Mouse (Mus musculus) monocyte, adult 5-6 weeks (primary cell): ENCODE measurements around the gene Ppp1r12a. TPM values are rescaled to one million over a fixed set of nuclear protein-coding genes. Genes with fewer than 3 reads are reported as not detected.

Experiments
- ATAC-seq: fragments of 153-309, 156-312 bp; replicated peaks from 2 replicates; pipeline ENCODE4 v1.8.0; 2017; ENCODE audit warnings: mild to moderate bottlenecking; ENCODE audit not compliant: low TSS enrichment, insufficient number of reproducible peaks, severe bottlenecking, poor library complexity, low FRiP score
- total RNA-seq: library from RNA; stranded (forward); fragments of 200-1000, 200-491, 200-594 nt; gene quantifications from 3 replicates; pipeline ENCODE4 v1.2.3, GENCODE M21; 2017

Gene Ppp1r12a
- total RNA-seq = 397 to 532 TPM (median 436 TPM) in 3 replicates

GRCm38 (mm10) chr10:108161261-108162256, at the start of gene Ppp1r12a:
Gene Ppp1r12a (plus strand): TSS chr10:108162193.
- peak; percentile 72 for ATAC-seq

- no peak for ATAC-seq
Observed at GRCm38 (mm10) chr10:108113361-108114237, 48.4 kb upstream of the Ppp1r12a start.

- no peak for ATAC-seq
Observed at GRCm38 (mm10) chr10:108118200-108119163, 43.5 kb upstream of the Ppp1r12a start.

GRCm38 (mm10) chr10:108119416-108119815, 42.6 kb upstream of the Ppp1r12a start:
- no peak for ATAC-seq

GRCm38 (mm10) chr10:108124934-108125599, 36.9 kb upstream of the Ppp1r12a start:
- ATAC-seq = no peak

GRCm38 (mm10) chr10:108129167-108129566, 32.8 kb upstream of the Ppp1r12a start:
- no peak for ATAC-seq

GRCm38 (mm10) chr10:108131858-108132257, 30.1 kb upstream of the Ppp1r12a start:
- no peak for ATAC-seq

- no peak for ATAC-seq
Observed at GRCm38 (mm10) chr10:108133253-108133652, 28.7 kb upstream of the Ppp1r12a start.

- ATAC-seq = no peak
Observed at GRCm38 (mm10) chr10:108133745-108134144, 28.2 kb upstream of the Ppp1r12a start.

GRCm38 (mm10) chr10:108138347-108138746, 23.6 kb upstream of the Ppp1r12a start:
- ATAC-seq = no peak

- ATAC-seq = 0 out of 2 replicates have a peak, but pooled peaks have one; percentile 32
Observed at GRCm38 (mm10) chr10:108139788-108140187, 22.2 kb upstream of the Ppp1r12a start.

GRCm38 (mm10) chr10:108140742-108141141, 21.3 kb upstream of the Ppp1r12a start:
- ATAC-seq = peak; percentile 87

- ATAC-seq = 0 out of 2 replicates have a peak, but pooled peaks have one; percentile 3
Observed at GRCm38 (mm10) chr10:108143991-108144525, 17.9 kb upstream of the Ppp1r12a start.

- no peak for ATAC-seq
Observed at GRCm38 (mm10) chr10:108145701-108146100, 16.3 kb upstream of the Ppp1r12a start.

GRCm38 (mm10) chr10:108147031-108147430, 15.0 kb upstream of the Ppp1r12a start:
- no peak for ATAC-seq

- ATAC-seq = no peak
Observed at GRCm38 (mm10) chr10:108153301-108153700, 8.7 kb upstream of the Ppp1r12a start.

GRCm38 (mm10) chr10:108155042-108155686, 6.8 kb upstream of the Ppp1r12a start:
- no peak for ATAC-seq
